Mouse (Mus musculus) testis, adult 2 months (tissue): ENCODE results near the gene Ccdc157. TPM values are rescaled to one million over a fixed set of nuclear protein-coding genes. Genes with fewer than 3 reads are reported as not detected.

Source experiments
- H3K27ac ChIP-seq: fragments of 200-500 bp; 2 replicates; pipeline ENCODE4 v1.5.1; 2012; ENCODE audit warnings: low read depth, low read length; ENCODE audit not compliant: control insufficient read depth, insufficient read depth
- H3K27me3 ChIP-seq: fragments of 200-500 bp; 2 replicates; pipeline ENCODE4 v1.6.1; 2012; ENCODE audit warnings: mild to moderate bottlenecking, low read length, moderate library complexity; ENCODE audit not compliant: control insufficient read depth, insufficient read depth
- H3K36me3 ChIP-seq: fragments of 200-500 bp; 2 replicates; pipeline ENCODE4 v1.6.1; 2012; ENCODE audit warnings: mild to moderate bottlenecking, low read length; ENCODE audit not compliant: control insufficient read depth, insufficient read depth
- H3K4me1 ChIP-seq: fragments of 200-500 bp; 2 replicates; pipeline ENCODE4 v1.6.1; 2012; ENCODE audit warnings: low read length; ENCODE audit not compliant: control insufficient read depth, insufficient read depth
- H3K4me3 ChIP-seq: fragments of 200-500 bp; 2 replicates; pipeline ENCODE4 v1.5.1; 2012; ENCODE audit warnings: low read depth, mild to moderate bottlenecking, low read length, moderate library complexity, mixed read lengths; ENCODE audit not compliant: control insufficient read depth
- CTCF ChIP-seq: fragments of 200-500 bp; IDR thresholded peaks from 2 replicates; pipeline ENCODE4 v1.5.1; 2012; ENCODE audit warnings: low read depth, mild to moderate bottlenecking, inconsistent platforms, low read length, moderate library complexity; ENCODE audit not compliant: control insufficient read depth, insufficient read depth, insufficient replicate concordance
- POLR2A ChIP-seq: fragments of 200-500 bp; IDR thresholded peaks from 2 replicates; pipeline ENCODE4 v1.6.1; 2012; ENCODE audit warnings: low read depth, mild to moderate bottlenecking, inconsistent platforms, low read length, moderate library complexity; ENCODE audit not compliant: control insufficient read depth
- polyA plus RNA-seq: library from polyadenylated mRNA; depleted of rRNA; stranded (reverse); fragments of >200 nt; gene quantifications from 2 replicates; pipeline ENCODE4 v1.2.3, GENCODE M21; 2012

Ccdc157 gene
- polyA plus RNA-seq, 1 experiment = 48.8 TPM

- TF ChIP-seq CTCF (no peak), POLR2A (no peak)
- Histone ChIP-seq H3K36me3 (peaks cover 6% of the 10 kb centered on the region), H3K4me1 (no peaks in the 10 kb centered on the region; the same call in 1 of the 2 replicates), H3K27me3 (no peaks in the 10 kb centered on the region), H3K4me3 (no peak overlapping the region), H3K27ac (peak overlapping the region; percentile 67)
Measured at GRCm38 (mm10) chr11:4202995-4203704, 43.1 kb upstream of the Ccdc157 start.

- H3K36me3 ChIP-seq = peaks cover 4% of the 10 kb centered on the region; the same call in 1 of the 2 replicates
- TF ChIP-seq CTCF = no peak
- TF ChIP-seq POLR2A = no peak
Measured at GRCm38 (mm10) chr11:4201981-4202700, 42.0 kb upstream of the Ccdc157 start.

GRCm38 (mm10) chr11:4197691-4198090, 37.6 kb upstream of the Ccdc157 start:
- no peak overlapping the region for H3K27ac ChIP-seq

More at GRCm38 (mm10) chr11:4201981-4202700, 42.0 kb upstream of the Ccdc157 start:
- H3K4me1 ChIP-seq = no peaks in the 10 kb centered on the region; the same call in 1 of the 2 replicates
- no peaks in the 10 kb centered on the region for H3K27me3 ChIP-seq
- H3K27ac ChIP-seq = peak overlapping the region; percentile 7
- no peak overlapping the region for H3K4me3 ChIP-seq

GRCm38 (mm10) chr11:4196636-4197035, 36.5 kb upstream of the Ccdc157 start:
- no peaks in the 10 kb centered on the region; the same call in 1 of the 2 replicates for H3K4me1 ChIP-seq
- no peak overlapping the region for H3K4me3 ChIP-seq
- no peak for TF ChIP-seq CTCF
- no peak for TF ChIP-seq POLR2A
- H3K27me3 ChIP-seq = no peaks in the 10 kb centered on the region
- no peak overlapping the region for H3K27ac ChIP-seq
- 0 out of 2 replicates have a peak, but pooled peaks cover 2% of the 10 kb centered on the region for H3K36me3 ChIP-seq

More at GRCm38 (mm10) chr11:4197691-4198090, 37.6 kb upstream of the Ccdc157 start:
- H3K36me3 ChIP-seq = 0 out of 2 replicates have a peak, but pooled peaks cover 2% of the 10 kb centered on the region
- no peaks in the 10 kb centered on the region for H3K27me3 ChIP-seq
- TF ChIP-seq POLR2A = no peak
- TF ChIP-seq CTCF = no peak
- no peaks in the 10 kb centered on the region; the same call in 1 of the 2 replicates for H3K4me1 ChIP-seq
- H3K4me3 ChIP-seq = no peak overlapping the region

GRCm38 (mm10) chr11:4195597-4196031, 35.5 kb upstream of the Ccdc157 start:
- H3K4me1 ChIP-seq = peaks cover 2% of the 10 kb centered on the region
- no peak overlapping the region for H3K4me3 ChIP-seq
- no peak overlapping the region for H3K27ac ChIP-seq
- no peaks in the 10 kb centered on the region for H3K27me3 ChIP-seq
- no peak for TF ChIP-seq CTCF
- no peak for TF ChIP-seq POLR2A
- 0 out of 2 replicates have a peak, but pooled peaks cover 2% of the 10 kb centered on the region for H3K36me3 ChIP-seq

- H3K27ac ChIP-seq = no peak overlapping the region
- H3K4me3 ChIP-seq = no peak overlapping the region
- no peaks in the 10 kb centered on the region for H3K27me3 ChIP-seq
- H3K36me3 ChIP-seq = 0 out of 2 replicates have a peak, but pooled peaks cover 2% of the 10 kb centered on the region
- H3K4me1 ChIP-seq = peaks cover 4% of the 10 kb centered on the region
- no peak for TF ChIP-seq POLR2A
- no peak for TF ChIP-seq CTCF
Measured at GRCm38 (mm10) chr11:4193420-4193819, 33.3 kb upstream of the Ccdc157 start.

GRCm38 (mm10) chr11:4192757-4193156, 32.7 kb upstream of the Ccdc157 start:
- Histone ChIP-seq H3K36me3 (0 out of 2 replicates have a peak, but pooled peaks cover 2% of the 10 kb centered on the region), H3K4me3 (no peak overlapping the region), H3K27me3 (no peaks in the 10 kb centered on the region), H3K4me1 (peaks cover 10% of the 10 kb centered on the region), H3K27ac (no peak overlapping the region)
- no peak for TF ChIP-seq CTCF
- no peak for TF ChIP-seq POLR2A
